Mouse (Mus musculus) ovary, postnatal 14 days (tissue): ENCODE results near the gene Clasp1.
"Not testable (repeated sequence)": the region's sequence is repeated elsewhere in the genome, so short reads cannot be mapped to it uniquely, and the experiment has no call there.

Source experiments
- DNase-seq: peaks from one replicate; pipeline ENCODE4 v3.0.0; 2022; ENCODE audit warnings: low spot score

Gene Clasp1

DNA sequence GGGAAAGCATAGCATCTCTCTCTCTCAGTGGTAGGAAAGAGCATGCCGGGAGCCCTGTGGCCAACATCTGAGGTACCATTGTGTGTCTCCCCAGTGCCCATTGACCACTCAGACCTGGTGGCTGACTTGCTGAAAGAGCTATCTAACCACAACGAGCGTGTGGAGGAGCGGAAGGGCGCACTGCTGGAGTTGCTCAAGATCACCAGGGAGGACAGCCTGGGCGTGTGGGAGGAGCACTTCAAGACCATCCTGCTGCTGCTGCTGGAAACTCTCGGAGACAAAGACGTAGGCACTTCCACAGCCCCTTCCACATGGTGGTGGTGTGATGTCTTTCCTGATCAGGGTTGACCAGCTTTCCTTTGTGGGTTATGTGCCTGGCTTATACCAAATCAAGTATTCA lies 192.3 kb downstream of the Clasp1 start:
- DNase-seq = no peak

DNA sequence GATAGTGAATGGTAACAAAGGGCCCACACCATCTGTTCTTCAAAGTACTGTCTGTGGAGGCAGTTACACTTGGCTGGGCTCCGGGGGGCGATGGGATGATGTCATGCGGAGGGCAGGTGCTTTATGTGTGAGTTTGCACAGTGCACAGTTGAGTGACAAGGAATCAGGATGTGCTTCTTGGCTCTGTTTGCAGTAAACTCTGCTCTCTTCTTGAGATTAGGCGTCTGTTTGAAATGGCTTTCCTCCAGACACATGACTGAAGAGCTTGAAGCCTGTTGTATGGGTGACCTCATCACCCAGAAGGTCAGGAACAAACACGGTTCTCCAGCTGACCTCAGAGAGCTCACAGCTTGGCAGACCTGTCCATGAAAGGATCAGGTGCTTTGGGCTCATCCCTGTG lies 200.9 kb downstream of the Clasp1 start:
- DNase-seq = no peak

DNA sequence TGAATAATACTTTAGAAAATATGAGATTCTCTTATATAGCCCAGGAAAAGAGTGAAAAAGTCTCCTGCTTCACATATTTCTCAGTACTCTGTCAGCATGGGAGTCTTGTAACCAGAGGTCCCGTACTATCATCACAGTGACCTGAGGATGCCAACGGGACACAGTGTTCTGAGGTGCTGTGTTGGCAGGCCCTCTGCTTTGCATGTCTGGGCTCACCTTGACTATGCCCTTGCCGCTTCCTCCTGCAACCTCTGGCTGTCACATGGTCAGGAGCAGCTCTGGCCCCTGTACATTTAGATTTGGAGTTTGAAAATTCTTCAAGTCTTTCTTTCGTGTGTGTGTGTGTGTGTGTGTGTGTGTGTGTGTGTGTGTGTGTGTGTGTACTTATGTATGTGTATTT lies 204.1 kb downstream of the Clasp1 start:
- no peak for DNase-seq

DNA sequence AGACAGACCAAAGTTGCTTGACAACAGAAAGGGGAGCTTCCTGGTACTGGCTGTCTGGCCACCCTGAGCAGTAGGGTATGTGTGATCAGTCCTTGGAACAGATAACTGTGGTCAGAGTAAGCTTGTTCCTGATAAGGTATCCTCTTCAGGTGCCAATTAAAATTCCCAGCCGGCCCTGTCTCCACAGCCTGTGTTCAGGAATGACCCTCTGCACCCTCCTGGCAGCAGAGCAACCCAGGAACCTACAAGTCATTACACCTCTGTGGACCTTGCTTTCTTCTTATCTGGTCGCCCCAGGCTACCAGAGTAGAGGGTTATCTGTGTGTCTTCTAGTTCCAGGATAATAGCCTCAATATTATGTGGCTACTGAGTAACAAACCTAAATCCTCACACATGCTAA lies 206.5 kb downstream of the Clasp1 start:
- no peak for DNase-seq

DNA sequence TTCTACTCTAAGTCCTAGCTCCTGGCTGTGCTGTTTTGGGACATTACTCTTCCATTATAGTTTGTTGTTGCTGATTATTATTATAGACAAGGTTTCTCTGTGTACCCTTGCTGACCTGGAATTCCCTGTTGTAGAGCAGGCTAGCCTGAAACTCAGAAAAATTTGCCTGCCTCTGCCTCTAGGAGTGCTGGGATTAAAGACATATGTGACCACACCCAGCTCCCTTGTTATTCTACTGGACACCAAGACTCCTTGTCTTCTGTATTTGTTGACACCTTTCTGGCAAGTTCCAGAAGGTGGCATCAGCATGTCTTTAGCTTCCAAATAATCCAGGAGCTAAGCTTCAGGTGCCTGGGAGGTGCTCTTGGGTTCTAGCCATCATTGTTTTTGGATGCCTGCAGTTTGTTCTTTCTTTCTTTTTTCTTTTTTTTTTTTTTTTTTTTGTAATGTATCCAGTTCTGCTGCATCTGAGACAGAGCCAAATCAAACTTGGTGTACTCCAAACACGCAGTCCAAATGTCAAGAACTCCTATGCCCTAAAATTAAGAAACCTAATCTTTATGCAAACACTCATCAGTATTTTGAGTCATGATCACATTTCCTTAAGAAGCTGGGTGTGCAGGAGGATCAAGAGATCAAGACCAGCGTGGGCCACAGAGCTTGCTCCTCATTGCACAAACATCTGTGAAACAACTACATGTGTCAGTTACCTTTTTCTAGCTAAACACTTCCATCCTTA lies 208.8 kb downstream of the Clasp1 start:
- no peak for DNase-seq

DNA sequence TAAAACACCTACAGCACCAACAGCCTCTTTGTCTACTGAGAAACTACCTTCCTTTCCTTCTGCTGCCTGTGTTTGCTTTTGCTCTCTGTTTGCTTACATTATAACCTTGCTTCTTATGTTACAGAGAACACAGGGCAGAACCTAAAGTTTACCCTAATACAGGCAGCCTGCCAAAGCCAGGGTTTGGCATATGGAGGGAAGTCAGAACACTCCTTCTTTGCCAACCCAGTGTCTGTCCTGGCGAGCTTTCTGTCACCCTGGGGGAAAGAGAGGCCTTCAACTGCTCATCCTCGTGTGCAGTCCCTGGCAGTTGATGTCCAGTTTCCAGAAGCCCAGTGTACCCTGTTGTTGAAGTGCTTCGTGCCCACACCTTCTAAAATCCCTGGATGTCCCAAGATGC lies 209.5 kb downstream of the Clasp1 start:
- DNase-seq = no peak

DNA sequence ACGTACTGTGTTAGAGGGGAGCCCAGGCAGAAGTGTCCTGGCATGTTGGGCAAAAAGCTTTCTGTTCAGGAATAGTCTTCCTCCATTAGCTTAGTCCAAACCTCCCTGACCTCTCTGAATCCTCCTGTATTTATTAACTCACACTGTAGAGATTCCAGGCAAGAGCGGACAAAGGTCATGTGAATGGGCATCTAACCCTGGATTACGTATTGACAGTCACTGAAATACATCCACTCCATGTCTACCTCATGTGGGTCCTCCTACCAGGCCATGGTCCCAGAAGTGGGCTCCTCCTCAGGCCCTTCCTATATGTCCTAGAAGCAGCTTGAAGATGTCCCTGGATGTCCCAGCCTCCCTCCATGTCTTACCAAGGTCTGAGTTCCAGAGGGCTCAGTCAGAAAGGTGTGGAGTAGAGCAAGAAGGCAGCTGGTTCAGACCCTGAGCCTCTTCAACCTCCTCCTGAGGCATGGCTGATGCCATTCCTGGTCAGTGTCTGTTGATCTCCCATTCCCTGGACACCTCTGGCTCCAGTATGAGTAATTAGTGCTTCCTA lies 224.8 kb downstream of the Clasp1 start:
- DNase-seq = no peak

DNA sequence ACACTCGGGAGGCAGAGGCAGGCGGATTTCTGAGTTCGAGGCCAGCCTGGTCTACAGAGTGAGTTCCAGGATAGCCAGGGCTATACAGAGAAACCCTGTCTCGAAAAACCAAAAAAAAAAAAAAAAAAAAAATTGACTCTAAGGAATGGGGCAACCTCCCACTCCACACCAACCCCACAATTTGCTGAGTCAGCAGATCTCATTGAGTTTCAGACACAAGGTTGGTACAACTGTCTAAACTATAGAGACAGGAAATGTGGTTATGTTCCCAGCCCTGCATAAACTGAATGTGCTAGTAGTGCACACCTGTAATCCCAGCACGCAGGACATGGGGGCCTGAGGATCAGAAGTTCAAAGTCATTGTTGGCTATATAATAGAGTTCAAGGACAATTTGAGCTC lies 232.2 kb downstream of the Clasp1 start:
- DNase-seq = not testable (repeated sequence)

DNA sequence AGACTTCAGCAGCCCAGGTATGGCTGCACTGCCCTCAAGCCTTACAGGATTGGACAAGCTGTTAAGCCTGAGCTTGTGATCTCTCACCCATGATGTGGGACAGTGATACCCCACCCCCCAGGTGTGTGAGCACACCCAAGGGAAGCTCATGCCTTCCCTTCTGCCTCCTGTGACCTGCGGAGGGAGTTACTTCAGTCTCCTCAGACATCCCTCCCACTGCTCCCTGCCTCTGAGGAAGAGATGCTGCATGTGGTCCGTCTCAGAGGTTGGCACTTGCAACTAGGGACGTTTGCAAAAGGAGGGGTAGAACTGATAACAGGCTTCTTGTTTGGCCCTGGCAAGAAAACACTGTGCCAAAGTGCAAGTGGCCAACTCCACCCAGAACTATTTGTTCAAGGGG lies 234.0 kb downstream of the Clasp1 start:
- no peak for DNase-seq

DNA sequence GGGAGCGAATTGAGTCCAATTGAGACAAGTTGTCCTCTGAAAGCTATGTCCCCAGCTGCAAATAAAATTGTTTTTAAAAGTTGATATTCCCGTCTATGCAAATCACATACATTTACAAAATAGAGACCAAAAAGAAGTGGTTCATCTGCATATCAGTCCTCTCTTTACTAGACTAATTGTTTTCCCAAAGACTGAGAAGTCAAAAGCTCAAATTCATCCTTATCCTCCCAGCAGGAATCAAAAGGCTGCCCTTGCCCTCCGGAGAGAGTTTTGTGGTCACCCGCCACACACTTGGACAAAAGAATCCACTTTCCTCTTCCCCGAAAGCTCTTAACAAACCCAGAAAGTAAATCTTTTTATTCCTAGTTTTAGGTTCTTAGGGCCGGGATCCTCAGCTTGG lies 236.6 kb downstream of the Clasp1 start:
- no peak for DNase-seq

DNA sequence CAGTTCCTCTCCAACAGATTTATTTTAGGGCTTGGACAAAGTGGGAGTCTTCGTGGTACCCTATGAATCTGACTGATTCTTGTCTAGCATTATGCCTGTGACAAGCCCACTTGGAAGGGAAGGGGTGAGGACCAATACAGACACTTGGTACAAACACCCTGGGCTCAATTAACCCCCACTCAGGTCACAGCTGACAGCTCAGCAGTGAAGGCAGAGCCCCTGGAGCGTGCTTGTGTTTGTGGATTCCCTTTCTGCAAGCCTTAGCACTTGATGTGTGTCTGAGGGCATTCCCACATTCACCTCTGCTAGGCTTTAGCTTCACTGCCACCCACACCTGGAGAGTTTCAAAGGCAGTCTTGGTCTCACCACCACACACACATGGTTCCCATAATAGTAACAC lies 237.1 kb downstream of the Clasp1 start:
- DNase-seq = no peak

DNA sequence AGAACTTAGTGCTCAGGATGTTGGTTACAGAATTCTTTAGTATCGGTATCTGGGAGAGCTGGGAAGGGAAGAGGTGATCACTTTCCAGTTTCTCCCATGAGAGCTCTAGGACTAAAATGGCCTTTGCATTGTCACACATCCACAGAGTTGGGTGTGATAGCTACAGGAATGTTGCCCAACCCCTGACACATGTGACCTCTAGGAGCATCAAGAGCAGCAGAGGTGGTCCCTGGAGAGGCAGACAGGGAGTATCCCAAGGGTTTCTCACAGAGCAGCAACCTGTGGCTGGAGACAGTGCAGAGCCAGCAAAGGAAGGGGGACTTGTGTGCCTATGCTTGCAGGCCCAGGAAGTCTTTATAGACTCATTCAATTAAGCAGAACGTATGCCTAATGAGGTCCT lies 237.6 kb downstream of the Clasp1 start:
- no peak for DNase-seq

DNA sequence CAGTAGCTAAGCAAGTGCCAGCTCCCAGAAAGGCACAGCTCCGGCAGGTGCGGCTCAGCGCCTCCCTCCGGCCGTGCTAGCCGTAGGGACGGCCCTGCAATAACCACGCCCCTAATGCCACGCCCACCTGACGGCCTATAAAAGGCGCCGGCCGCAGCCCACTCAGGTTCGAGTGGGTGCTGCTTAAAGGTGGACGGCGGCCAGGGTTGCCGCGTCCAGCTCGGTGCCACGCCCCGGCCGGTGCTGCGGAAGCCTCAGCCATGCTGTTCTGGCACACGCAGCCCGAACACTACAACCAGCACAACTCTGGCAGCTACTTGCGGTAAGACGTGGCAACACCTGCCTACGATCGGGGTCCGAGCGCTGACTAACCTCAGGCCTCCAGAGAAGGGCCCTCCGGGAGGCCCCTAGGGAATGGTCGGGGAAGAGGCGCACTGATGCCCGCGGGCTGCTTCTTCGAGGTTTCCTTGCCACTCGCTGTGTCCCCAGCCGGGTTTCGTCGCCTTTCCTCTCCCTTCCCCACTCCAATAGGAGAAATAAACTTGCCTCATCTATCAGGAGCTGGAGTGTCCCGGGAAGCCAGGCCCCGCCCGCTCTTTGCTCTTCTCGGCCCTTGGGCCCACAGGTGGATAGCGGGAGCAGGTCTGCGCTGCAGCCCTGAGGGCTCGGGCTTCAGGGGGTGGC lies 239.1 kb downstream of the Clasp1 start, which contains the start of gene Tfcp2l1:
TSS of gene Tfcp2l1 (plus strand) at position 165 of the 684 bp plus-strand sequence.
- DNase-seq = peak; percentile 84

DNA sequence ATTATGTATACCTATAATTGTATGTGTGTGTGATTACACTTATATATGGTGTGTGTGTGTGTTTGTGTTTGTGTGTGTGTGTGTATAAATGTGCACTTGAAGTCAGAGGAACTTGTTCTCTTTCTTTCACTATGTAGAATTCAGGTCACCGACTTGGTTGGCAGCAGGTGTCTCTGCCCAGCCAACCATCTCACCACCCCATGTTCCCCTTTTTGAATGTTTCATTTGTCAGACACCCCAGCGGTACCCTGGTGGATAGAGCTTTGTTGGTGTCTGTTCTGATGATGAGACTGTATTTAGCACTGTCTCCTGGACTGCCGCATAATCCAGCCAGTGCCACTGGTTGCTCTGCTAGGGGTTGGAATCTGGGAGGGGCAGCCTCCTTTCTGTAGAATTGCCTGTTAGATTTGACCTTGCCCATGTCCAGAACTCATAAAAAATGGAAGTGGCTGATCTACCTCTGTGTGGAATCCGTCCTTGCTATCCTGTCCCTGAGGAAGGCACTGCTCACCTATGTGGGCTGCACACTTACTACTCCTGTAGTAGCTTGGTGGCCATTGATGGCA lies 244.6 kb downstream of the Clasp1 start:
- no peak for DNase-seq

DNA sequence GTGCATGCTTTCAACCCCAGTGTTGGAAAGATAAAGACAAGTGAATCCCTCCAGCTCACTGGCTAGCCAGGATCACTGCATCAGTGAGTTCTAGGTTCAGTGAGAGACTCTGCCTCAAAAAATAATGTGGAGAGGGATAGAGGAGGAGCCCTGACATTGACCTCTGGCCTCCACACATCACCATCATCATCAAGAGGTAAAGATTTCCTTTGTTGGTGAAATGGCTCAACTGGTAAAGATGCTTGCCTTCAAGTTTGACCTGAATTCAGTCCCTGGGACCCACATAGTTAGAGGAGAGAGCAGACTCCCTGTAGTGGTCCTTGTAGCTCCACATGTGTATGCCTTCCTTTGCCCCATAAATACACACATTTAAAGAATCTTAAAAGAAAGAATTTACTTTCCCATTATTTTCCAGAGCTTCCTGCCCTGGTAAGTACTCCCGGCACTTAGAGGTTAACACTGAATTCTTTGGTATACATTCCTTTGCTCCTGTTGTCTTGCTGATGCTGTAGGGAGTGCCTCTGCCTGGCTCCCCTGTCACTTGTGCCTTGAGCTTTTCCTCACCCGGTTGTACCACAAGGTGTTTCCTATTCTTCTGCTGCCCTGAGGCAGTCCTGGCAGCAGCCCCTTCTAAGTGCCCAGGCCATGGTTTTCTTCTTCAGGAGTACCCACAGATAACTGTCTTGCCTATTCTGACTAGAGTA lies 253.6 kb downstream of the Clasp1 start:
- DNase-seq = no peak

DNA sequence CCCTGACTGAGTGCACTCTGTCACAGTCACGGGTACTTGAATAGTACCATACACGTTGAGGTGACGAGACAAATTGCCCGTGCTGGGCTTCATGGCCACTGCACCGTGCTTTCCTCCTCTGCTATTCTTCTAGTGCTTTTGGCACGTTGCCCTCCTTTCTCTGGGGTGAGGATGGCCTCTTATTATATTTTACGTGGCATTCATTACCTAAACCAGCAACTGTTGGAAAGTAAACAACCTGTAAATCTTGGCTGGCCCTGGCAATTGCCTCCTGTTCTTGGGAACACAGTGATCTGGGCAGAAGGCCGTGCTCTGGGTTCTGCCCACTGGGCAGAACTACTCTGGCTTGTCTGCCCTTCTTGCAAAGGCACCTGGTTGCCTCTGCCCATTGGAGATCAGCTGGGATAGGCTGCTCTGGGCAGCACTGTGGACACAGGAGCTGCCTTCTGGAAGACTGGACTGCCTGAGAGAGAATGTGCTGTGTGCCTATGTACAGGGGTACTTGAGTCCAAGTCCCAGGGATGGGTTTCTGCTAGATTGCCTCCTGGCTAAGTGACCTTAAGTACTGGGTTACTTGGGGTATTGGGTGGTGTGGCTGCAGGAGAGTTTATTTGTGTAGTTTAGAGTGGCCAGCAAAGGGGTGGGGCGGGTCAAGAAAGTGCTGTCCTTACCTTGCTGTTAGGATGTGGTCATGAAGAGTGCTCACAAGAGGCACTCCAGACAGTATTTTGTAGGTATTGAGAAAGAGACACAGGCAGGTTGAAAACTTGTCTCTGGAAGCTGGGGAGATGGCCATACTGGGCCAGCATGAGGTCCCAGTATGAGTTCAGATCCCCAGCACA lies 254.5 kb downstream of the Clasp1 start:
- no peak for DNase-seq

DNA sequence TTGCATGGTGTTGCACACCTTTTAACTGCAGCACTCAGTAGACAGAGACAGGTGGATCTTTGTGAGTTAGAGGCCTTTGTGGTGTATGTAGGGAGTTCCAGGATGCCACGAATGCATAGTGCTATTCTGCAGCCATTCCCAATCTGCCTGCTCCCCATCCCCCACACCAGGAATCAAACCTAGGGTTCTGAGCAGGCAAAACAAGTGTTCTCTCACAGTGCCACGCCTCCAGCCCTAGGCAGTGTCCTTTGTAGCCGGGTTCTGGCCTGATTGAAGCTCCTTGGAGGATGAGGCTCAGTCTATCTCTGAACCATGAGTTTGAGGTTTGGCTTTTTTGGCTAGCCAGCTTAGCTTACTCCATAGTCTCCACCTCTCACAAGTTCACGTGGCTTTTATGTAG lies 256.8 kb downstream of the Clasp1 start:
- DNase-seq = no peak

DNA sequence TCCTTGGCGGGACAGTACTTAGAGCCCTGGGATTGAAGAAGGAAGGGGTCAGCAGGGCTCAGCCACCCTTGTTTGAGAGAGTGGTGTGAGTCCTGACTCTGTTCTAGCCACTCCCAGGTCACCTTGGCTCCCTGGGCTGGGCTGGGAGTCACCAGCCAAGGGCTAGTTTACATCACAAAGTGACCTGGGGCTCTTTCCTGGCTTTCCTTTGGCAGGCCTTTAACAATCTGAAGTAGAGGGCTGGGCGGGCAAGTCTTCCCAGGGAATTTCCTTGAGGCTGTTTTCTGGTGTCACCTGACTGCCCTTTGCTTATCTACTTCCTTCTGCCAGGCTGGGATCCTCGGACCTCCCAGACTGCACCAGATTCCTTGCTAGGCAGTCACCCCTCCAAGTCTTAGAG lies 259.2 kb downstream of the Clasp1 start:
- no peak for DNase-seq

DNA sequence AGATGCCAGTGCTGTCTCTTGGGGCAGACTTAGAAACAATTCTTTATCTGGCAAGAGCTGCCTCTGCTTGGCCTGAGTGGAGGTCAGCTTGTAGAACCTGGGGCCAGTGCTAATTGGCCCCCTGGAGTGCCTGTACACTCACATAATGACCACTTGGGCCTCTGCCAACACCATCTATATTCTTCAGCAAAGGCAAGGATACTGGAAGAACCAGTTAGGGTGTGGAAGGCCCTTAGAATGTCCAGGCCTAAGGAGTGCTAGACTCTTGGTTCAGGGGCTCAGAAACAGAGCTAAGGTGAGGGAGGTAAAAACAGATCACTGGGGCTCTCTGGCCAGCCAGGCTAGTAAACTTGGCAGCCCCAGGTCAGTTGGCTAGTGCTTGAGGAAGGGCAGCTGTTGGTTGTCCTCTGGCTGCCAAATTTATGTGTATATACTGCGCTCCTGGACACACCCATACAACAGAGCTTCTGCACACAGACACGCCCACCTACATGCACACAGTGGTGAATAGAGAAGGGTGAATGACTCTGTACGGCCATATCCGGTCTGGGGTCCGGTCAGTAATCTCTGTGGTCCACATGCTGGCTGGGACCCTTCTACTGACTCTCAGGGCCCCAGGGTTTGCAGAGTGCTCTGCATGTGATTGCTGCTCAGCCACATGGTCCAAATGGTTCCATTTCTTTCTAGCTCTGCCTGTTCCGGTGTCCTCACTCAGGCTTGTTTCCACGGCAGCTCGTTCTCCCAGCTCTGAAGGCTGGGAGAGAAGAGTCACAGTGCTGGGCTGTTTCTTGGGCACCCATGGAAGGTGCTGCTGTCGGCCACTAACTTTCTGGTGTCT lies 261.3 kb downstream of the Clasp1 start:
- DNase-seq = no peak

DNA sequence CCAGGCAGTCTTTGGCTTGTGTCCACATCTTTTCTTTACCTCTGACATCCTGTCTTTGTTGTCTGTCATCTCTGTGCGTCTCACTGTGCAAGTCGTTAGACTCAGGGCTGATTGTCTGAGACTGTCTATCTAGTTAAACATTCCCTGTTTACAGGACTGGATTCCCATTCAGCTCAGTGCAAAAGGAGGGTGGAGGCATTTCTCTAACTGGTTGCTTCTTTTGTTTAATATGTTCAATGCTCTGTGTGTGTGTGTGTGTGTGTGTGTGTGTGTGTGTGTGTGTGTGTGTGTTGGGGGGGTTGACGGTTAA lies 261.9 kb downstream of the Clasp1 start:
- DNase-seq = no peak

DNA sequence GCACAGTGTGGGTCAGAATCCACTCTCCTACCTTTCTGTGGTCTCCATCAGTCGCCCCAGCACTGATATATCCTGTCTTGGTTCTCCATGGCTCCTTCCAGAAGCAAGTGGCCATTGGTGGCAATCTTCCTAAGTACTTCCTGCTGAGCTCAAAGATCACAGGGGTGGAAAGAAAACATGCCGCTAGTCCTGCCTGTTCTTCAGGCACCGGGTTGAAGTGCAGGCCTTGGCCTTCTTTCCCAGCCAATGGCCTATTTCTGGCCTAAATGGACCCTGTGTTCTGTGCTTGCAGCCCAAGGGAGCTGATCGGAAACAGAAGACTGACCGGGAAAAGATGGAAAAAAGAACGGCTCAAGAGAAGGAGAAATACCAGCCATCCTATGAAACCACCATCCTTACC lies 269.9 kb downstream of the Clasp1 start:
- no peak for DNase-seq
